Mouse (Mus musculus): ENCODE data around the gene Fam32a. TPM values are rescaled to one million over a fixed set of nuclear protein-coding genes. Genes with fewer than 3 reads are reported as not detected.

Gene Fam32a
- polyA plus RNA-seq, 1 experiment from 2014 or later: 115 TPM

GRCm38 (mm10) chr8:72270606-72271005 is 51.1 kb downstream of the Fam32a start:
- H3K27ac ChIP-seq: no peak overlapping the region
- H3K4me1 ChIP-seq: no peaks in the 10 kb centered on the region
- ATAC-seq (replicated peaks): no peak
- no peaks in the 10 kb centered on the region for H3K27me3 ChIP-seq (replicated peaks)
- H3K4me3 ChIP-seq: no peak overlapping the region
- no peak overlapping the region for H3K4me2 ChIP-seq
- H3K36me3 ChIP-seq (replicated peaks): no peaks in the 10 kb centered on the region
- 86% methylated on average over 12 of the region's 12 CpGs for WGBS
- H3K9ac ChIP-seq: no peak overlapping the region
- H3K9me3 ChIP-seq: no peaks in the 10 kb centered on the region

GRCm38 (mm10) chr8:72271051-72271660 is 51.6 kb downstream of the Fam32a start:
- H3K9me3 ChIP-seq: no peaks in the 10 kb centered on the region
- H3K27me3 ChIP-seq (replicated peaks): no peaks in the 10 kb centered on the region
- H3K4me2 ChIP-seq: no peak overlapping the region
- H3K4me3 ChIP-seq: no peak overlapping the region
- no peaks in the 10 kb centered on the region for H3K36me3 ChIP-seq (replicated peaks)
- H3K4me1 ChIP-seq: no peaks in the 10 kb centered on the region
- 73% methylated on average over 11 of the region's 11 CpGs for WGBS
- ATAC-seq (replicated peaks): no peak
- H3K9ac ChIP-seq: no peak overlapping the region
- H3K27ac ChIP-seq: no peak overlapping the region

GRCm38 (mm10) chr8:72271691-72272090 is 52.2 kb downstream of the Fam32a start:
- Histone ChIP-seq H3K4me2 (no peak overlapping the region), H3K4me3 (no peak overlapping the region), H3K27me3 (replicated peaks) (no peaks in the 10 kb centered on the region), H3K36me3 (replicated peaks) (no peaks in the 10 kb centered on the region), H3K4me1 (no peaks in the 10 kb centered on the region), H3K9ac (no peak overlapping the region), H3K9me3 (no peaks in the 10 kb centered on the region), H3K27ac (no peak overlapping the region)
- no peak for ATAC-seq (replicated peaks)
- whole genome bisulfite sequencing: 68% methylated on average over 3 of the region's 3 CpGs

DNA sequence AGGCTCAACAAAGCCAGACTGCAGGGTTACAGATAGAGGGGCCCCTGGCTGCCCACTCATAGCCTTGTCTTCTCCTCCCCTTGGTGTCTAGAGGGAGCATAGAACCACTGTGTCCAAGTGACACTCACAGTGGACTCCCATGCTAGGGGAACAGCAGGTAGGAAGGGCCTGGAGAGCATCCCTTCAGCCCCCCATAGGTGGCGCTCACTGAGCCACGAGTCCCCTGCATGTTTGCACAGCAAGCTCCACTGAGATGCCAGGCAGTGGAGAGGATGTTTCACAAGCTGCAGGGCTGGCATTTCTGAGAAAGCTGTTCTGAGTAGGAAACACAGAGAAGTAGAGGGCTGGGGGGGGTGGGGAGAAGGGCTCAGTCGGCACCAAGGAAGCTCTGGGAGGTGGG is 52.8 kb downstream of the Fam32a start:
- no peak; the same call in 1 of the 2 replicates for ATAC-seq (replicated peaks)
- no peaks in the 10 kb centered on the region for H3K36me3 ChIP-seq (replicated peaks)
- 9% methylated on average over 3 of the region's 3 CpGs for WGBS

GRCm38 (mm10) chr8:72273111-72273770 is 53.7 kb downstream of the Fam32a start:
- no peak overlapping the region for H3K4me3 ChIP-seq
- 61% methylated on average over 1 of the region's 1 CpGs for WGBS
- no peaks in the 10 kb centered on the region for H3K4me1 ChIP-seq
- no peak overlapping the region for H3K27ac ChIP-seq
- H3K9ac ChIP-seq: no peak overlapping the region
- no peaks in the 10 kb centered on the region for H3K36me3 ChIP-seq (replicated peaks)
- no peaks in the 10 kb centered on the region for H3K27me3 ChIP-seq (replicated peaks)
- H3K9me3 ChIP-seq: no peaks in the 10 kb centered on the region
- H3K4me2 ChIP-seq: no peak overlapping the region
- ATAC-seq (replicated peaks): no peak

More for the DNA sequence above, 52.8 kb downstream of the Fam32a start:
- Histone ChIP-seq H3K4me1 (no peaks in the 10 kb centered on the region), H3K9me3 (no peaks in the 10 kb centered on the region), H3K4me2 (no peak overlapping the region), H3K27ac (no peak overlapping the region), H3K9ac (no peak overlapping the region), H3K27me3 (replicated peaks) (no peaks in the 10 kb centered on the region), H3K4me3 (no peak overlapping the region)

DNA sequence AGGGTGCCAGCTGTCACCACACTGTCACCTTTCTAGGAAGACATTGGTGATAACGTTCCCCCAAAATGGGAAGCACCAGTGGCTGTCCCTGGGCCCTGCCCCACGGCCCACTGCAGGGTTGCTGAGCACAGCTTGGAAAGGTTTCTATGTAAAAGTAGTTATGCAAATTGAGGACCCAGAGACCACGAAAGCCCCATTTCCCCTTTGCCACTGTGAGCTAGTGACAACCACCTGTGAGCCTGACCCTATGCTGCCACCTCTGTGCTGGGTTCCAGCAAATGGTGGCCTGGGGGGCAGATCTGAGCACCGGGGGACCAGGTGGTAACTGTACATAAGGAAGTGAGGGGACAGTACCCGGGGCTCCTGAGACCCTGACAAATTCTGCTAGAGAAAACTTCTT is 54.3 kb downstream of the Fam32a start:
- no peaks in the 10 kb centered on the region for H3K9me3 ChIP-seq
- no peaks in the 10 kb centered on the region for H3K36me3 ChIP-seq (replicated peaks)
- no peak overlapping the region for H3K4me3 ChIP-seq
- no peak overlapping the region for H3K4me2 ChIP-seq
- WGBS: 77% methylated on average over 5 of the region's 5 CpGs
- H3K9ac ChIP-seq: no peak overlapping the region
- no peaks in the 10 kb centered on the region for H3K27me3 ChIP-seq (replicated peaks)
- H3K4me1 ChIP-seq: no peaks in the 10 kb centered on the region
- no peak for ATAC-seq (replicated peaks)
- H3K27ac ChIP-seq: no peak overlapping the region

Other genes starting within 250 kb of the Fam32a start
- 0.96 and 0.98 TPM in 2 replicates for gene Cyp4f18, start 210.1 kb upstream of the Fam32a start, polyA plus RNA-seq (2015; fragmentation: Nextera tagmentation; extraction: Ambion mirVana)
- not detected in 2 replicates for gene Olfr372, start 178.5 kb upstream of the Fam32a start, polyA plus RNA-seq (2015; fragmentation: Nextera tagmentation; extraction: Ambion mirVana)
- gene Olfr373, start 136.6 kb upstream of the Fam32a start, polyA plus RNA-seq (2015; fragmentation: Nextera tagmentation; extraction: Ambion mirVana): not detected in 2 replicates
- 0.06 TPM in 1 of 2 replicates, not detected in the other for gene Olfr374, start 112.7 kb upstream of the Fam32a start, polyA plus RNA-seq (2015; fragmentation: Nextera tagmentation; extraction: Ambion mirVana)
- gene Tpm4, start 84.8 kb upstream of the Fam32a start, polyA plus RNA-seq (2015; fragmentation: Nextera tagmentation; extraction: Ambion mirVana): 172 and 176 TPM in 2 replicates
- 88.8 and 91.6 TPM in 2 replicates for gene Rab8a, start 58.5 kb upstream of the Fam32a start, polyA plus RNA-seq (2015; fragmentation: Nextera tagmentation; extraction: Ambion mirVana)
- gene Hsh2d, start 30.1 kb upstream of the Fam32a start, polyA plus RNA-seq (2015; fragmentation: Nextera tagmentation; extraction: Ambion mirVana): not detected in 2 replicates
- not detected in 2 replicates for gene Cib3, start 6.9 kb upstream of the Fam32a start, polyA plus RNA-seq (2015; fragmentation: Nextera tagmentation; extraction: Ambion mirVana)
- gene Gm11034, start 6.1 kb upstream of the Fam32a start, polyA plus RNA-seq (2015; fragmentation: Nextera tagmentation; extraction: Ambion mirVana): not detected in 2 replicates
- 296 and 302 TPM in 2 replicates for gene Ap1m1, start 20.3 kb downstream of the Fam32a start, polyA plus RNA-seq (2015; fragmentation: Nextera tagmentation; extraction: Ambion mirVana)
- gene Gm10282, start 85.5 kb downstream of the Fam32a start, polyA plus RNA-seq (2015; fragmentation: Nextera tagmentation; extraction: Ambion mirVana): 9.0 and 11.9 TPM in 2 replicates
- 4.7 and 5.4 TPM in 2 replicates for gene Klf2, start 99.3 kb downstream of the Fam32a start, polyA plus RNA-seq (2015; fragmentation: Nextera tagmentation; extraction: Ambion mirVana)
- 63.6 and 63.7 TPM in 2 replicates for gene Eps15l1, start 201.7 kb downstream of the Fam32a start, polyA plus RNA-seq (2015; fragmentation: Nextera tagmentation; extraction: Ambion mirVana)
- 1.0 and 1.3 TPM in 2 replicates for gene Calr3, start 224.1 kb downstream of the Fam32a start, polyA plus RNA-seq (2015; fragmentation: Nextera tagmentation; extraction: Ambion mirVana)
- gene 1700030K09Rik, start 224.2 kb downstream of the Fam32a start, polyA plus RNA-seq (2015; fragmentation: Nextera tagmentation; extraction: Ambion mirVana): 18.6 and 20.4 TPM in 2 replicates